Comparison of ENCODE assay signal across 29 mouse cellular contexts in the genomic region with DNA sequence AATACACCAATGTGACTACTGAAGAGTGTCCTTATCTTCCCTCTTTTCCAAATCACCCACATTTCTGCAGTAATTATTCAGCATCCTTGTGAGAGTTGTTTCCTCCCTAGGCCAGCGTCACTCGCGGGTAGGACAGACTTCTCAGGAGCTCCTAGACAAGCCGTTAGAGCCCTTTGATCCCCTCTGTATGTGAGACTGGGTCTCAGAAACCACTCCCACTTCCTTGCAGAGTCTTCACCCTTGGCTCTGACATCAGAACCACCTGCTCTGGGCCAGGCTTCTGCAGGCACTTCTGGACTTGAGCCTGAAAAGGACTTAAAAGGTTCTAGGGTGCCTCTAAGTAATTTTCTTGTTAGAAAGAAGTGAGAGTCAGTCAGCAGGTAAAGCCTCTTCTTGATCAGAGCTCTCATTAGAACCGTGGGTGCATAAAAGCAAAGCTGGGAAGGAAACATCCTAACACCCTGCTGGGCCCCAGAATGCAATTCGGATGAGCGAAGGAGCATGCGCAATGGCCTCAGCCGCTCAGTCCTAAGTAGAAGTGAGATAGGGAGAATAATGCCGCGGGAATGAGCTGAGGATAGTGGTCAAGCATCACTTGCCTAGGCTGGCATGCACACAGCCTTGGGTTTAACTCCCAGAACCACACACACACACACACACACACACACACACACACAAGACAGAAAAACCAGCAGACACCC. TPM values are rescaled to one million over a fixed set of nuclear protein-coding genes. Genes with fewer than 3 reads are reported as not detected.
DNase-seq lines count a peak whose midpoint lies in the region; ATAC-seq and TF ChIP-seq lines count a peak whose summit lies in the region.
"Had no signal": no experiment of that assay in that cellular context is flagged by ENCODE, and none has a peak within 500 bp of the region (broad histone marks: within the 10 kb centered on the region; RNA-seq: fewer than 3 reads in every experiment).

No protein-coding gene starts in this region.

- no peaks in the 10 kb centered on the region for H3K27me3 ChIP-seq in cerebellum, adult 2 months (ENCODE audit: control insufficient read depth, insufficient read depth, low read length)
- no peaks in the 10 kb centered on the region for H3K27me3 ChIP-seq in thymus, adult 2 months (ENCODE audit: control insufficient read depth, insufficient read depth, low read length)
- H3K27me3 ChIP-seq: forebrain, embryonic 12.5 days; hindbrain, embryonic 15.5 days had no signal

- no peak for TF ChIP-seq POLR2A in cerebellum, adult 2 months (IDR thresholded peaks at IDR 0.05; ENCODE audit: borderline replicate concordance, insufficient read depth, low read length)
- no peak for TF ChIP-seq POLR2A in thymus, adult 2 months (IDR thresholded peaks at IDR 0.05; ENCODE audit: control insufficient read depth, extremely low read depth, insufficient read depth, low read length, poor library complexity)

- H3K36me3 ChIP-seq in thymus, adult 2 months (ENCODE audit: control insufficient read depth, insufficient read depth, low read length), result no peaks in the 10 kb centered on the region
- H3K36me3 ChIP-seq: forebrain, embryonic 12.5 days; heart, embryonic 13.5 days; hindbrain, embryonic 10.5 days; hindbrain, embryonic 15.5 days; kidney, embryonic 15.5 days; limb, embryonic 10.5 days; limb, embryonic 15.5 days; liver, embryonic 13.5 days had no signal

- no peak for ATAC-seq in activated CD4-positive, CD25-positive, alpha-beta regulatory T cell, adult 4 months
- ATAC-seq: forebrain, postnatal 0 days had no signal

- intact Hi-C loops in heart, postnatal 14 days (cut with DNase I), result loop anchor here (10.0 kb wide), 1 partner anchor 258 kb away; a partner anchor contains a TSS

- DNase-seq in cerebellum, adult 2 months, result peak; percentile 61 to 63
- no peak for DNase-seq in cerebellum, postnatal 10 days
- peak; percentile 21 for DNase-seq in thymus, adult 2 months
- DNase-seq in thymus, postnatal 36 days, result no peak
- DNase-seq in ES-CJ7 (ENCODE audit: low read depth, low spot score), result peak; percentile 76
- peak; percentile 89 for DNase-seq in ZHBTc4 (ENCODE audit: low read depth, low spot score)
- no peak for DNase-seq in heart, postnatal 14 days
- DNase-seq: adrenal gland, postnatal 14 days; cerebellum, adult 8-10 months; forebrain, postnatal 0 days; gastrocnemius, postnatal 10 days; heart, postnatal 10 days; kidney, adult 18-20 months; kidney, postnatal 25 days; liver, embryonic 13.5 days; lung, adult 2 months; lung, postnatal 10 days; midbrain, embryonic 14.5 days; right cerebral cortex, postnatal 25 days; spleen, adult 18-20 months had no signal

- peaks cover 73% of the 10 kb centered on the region for H3K4me1 ChIP-seq in cerebellum, adult 2 months (ENCODE audit: control insufficient read depth, insufficient read depth, low read length)
- peaks cover 9% of the 10 kb centered on the region for H3K4me1 ChIP-seq in thymus, adult 2 months (replicated peaks; ENCODE audit: control insufficient read depth, insufficient read depth, low read length)
- H3K4me1 ChIP-seq: kidney, embryonic 15.5 days; limb, embryonic 10.5 days; limb, embryonic 15.5 days; liver, embryonic 13.5 days had no signal

- WGBS in cerebellum, adult 2 months, result 13% methylated on average over 11 of the region's 11 CpGs
- 58% methylated on average over 11 of the region's 11 CpGs for WGBS in thymus, adult 2 months

- H3K4me3 ChIP-seq in cerebellum, adult 2 months (replicated peaks; ENCODE audit: insufficient read depth, low read depth, low read length), result peak overlapping the region; percentile 22
- H3K4me3 ChIP-seq in thymus, adult 2 months (ENCODE audit: control insufficient read depth, insufficient read depth, low read length), result no peak overlapping the region
- H3K4me3 ChIP-seq: erythroblast, embryonic 14.5 days; forebrain, embryonic 12.5 days; heart, embryonic 13.5 days; hindbrain, embryonic 10.5 days; hindbrain, embryonic 15.5 days; kidney, embryonic 15.5 days; limb, embryonic 10.5 days; limb, embryonic 15.5 days; liver, embryonic 13.5 days had no signal

- TF ChIP-seq CTCF in cerebellum, adult 2 months (IDR thresholded peaks at IDR 0.05; ENCODE audit: borderline replicate concordance, insufficient read depth, low read depth, low read length), result no peak
- TF ChIP-seq CTCF in thymus, adult 2 months (IDR thresholded peaks at IDR 0.05; ENCODE audit: borderline replicate concordance, control insufficient read depth, extremely low read depth, insufficient read depth, low read length, poor library complexity), result no peak

- H3K27ac ChIP-seq in cerebellum, adult 2 months (ENCODE audit: insufficient read depth, low read length), result peak overlapping the region; percentile 88
- no peak overlapping the region for H3K27ac ChIP-seq in thymus, adult 2 months (ENCODE audit: control insufficient read depth, insufficient read depth, low read length)
- H3K27ac ChIP-seq: forebrain, embryonic 12.5 days; heart, embryonic 13.5 days; hindbrain, embryonic 10.5 days; hindbrain, embryonic 15.5 days; kidney, embryonic 15.5 days; limb, embryonic 10.5 days; limb, embryonic 15.5 days; liver, embryonic 13.5 days had no signal

RNA-seq across cellular contexts. Expression of a gene that starts 7.2 kb away (rescaled TPM):
- 70.0 and 77.6 TPM in 2 replicates for polyA plus RNA-seq in cerebellum, adult 2 months (2012; rRNA removed)
- polyA plus RNA-seq in thymus, adult 2 months (2012; rRNA removed), result 2.6 and 4.3 TPM in 2 replicates
- under 1 TPM; 0.33 to 0.73 TPM for polyA plus RNA-seq in activated CD4-positive, CD25-positive, alpha-beta regulatory T cell, adult 4 months (2017; shearing (Covaris generic))
- total RNA-seq in heart, postnatal 14 days (2021), result under 1 TPM; 0.05 to 0.07 TPM

Comparison
In these comparisons a context has a peak if more than half of its experiments do, and no peak if none do; other contexts are left out.
1. DNase-seq: peak in cerebellum, adult 2 months (2 of 2), thymus, adult 2 months (single experiment), ES-CJ7 (single experiment) and ZHBTc4 (single experiment); none in cerebellum, postnatal 10 days (0 of 2), thymus, postnatal 36 days (0 of 2) and heart, postnatal 14 days (0 of 2).
2. RNA of a gene that starts 7.2 kb away (polyA plus RNA-seq): 70.0 to 77.6 TPM in cerebellum, adult 2 months; 2.6 to 4.3 TPM in thymus, adult 2 months and 0.33 to 0.73 TPM in activated CD4-positive, CD25-positive, alpha-beta regulatory T cell, adult 4 months; every median in the first group is over 10 times any median in the second.